ENCODE assay signal across 28 mouse cellular contexts in genomic region chr2:158457610-158458009, GRCm38 (mm10). TPM values are rescaled to one million over a fixed set of nuclear protein-coding genes. Genes with fewer than 3 reads are reported as not detected.
A peak's percentile ranks its signal among the peaks of the same experiment; 100 is the strongest.
DNase-seq lines count a peak whose midpoint lies in the region; ATAC-seq and TF ChIP-seq lines count a peak whose summit lies in the region.
"Had no signal": no experiment of that assay in that cellular context is flagged by ENCODE, and none has a peak within 500 bp of the region (broad histone marks: within the 10 kb centered on the region; RNA-seq: fewer than 3 reads in every experiment).

No protein-coding gene starts in this region.

- no peaks in the 10 kb centered on the region for H3K27me3 ChIP-seq in midbrain, embryonic 11.5 days (ENCODE audit: control insufficient read depth, insufficient read depth, low read length)
- H3K27me3 ChIP-seq in midbrain, embryonic 14.5 days (ENCODE audit: control insufficient read depth, insufficient read depth, low read length) = no peaks in the 10 kb centered on the region
- no peaks in the 10 kb centered on the region for H3K27me3 ChIP-seq in intestine, embryonic 15.5 days (replicated peaks)
- H3K27me3 ChIP-seq in intestine, postnatal 0 days (replicated peaks; ENCODE audit: control insufficient read depth, insufficient read depth, low read length) = no peaks in the 10 kb centered on the region
- H3K27me3 ChIP-seq: embryonic facial prominence, embryonic 13.5 days; embryonic facial prominence, embryonic 15.5 days; forebrain, embryonic 12.5 days had no signal

- no peak overlapping the region for H3K4me2 ChIP-seq in midbrain, embryonic 11.5 days
- H3K4me2 ChIP-seq in midbrain, embryonic 14.5 days (ENCODE audit: low read length) = no peak overlapping the region
- H3K4me2 ChIP-seq in intestine, embryonic 15.5 days (replicated peaks) = no peak overlapping the region
- H3K4me2 ChIP-seq in intestine, postnatal 0 days (replicated peaks; ENCODE audit: low read depth) = no peak overlapping the region
- H3K4me2 ChIP-seq: embryonic facial prominence, embryonic 13.5 days; embryonic facial prominence, embryonic 15.5 days; forebrain, embryonic 12.5 days had no signal

- TF ChIP-seq CTCF in intestine, postnatal 0 days (IDR thresholded peaks at IDR 0.05; ENCODE audit: low read depth) = no peak
- TF ChIP-seq CTCF in lung, adult 2 months (IDR thresholded peaks at IDR 0.05; ENCODE audit: insufficient read depth, low read length) = no peak

- H3K9me3 ChIP-seq in midbrain, embryonic 11.5 days (ENCODE audit: control insufficient read depth, low read length) = no peaks in the 10 kb centered on the region
- H3K9me3 ChIP-seq in midbrain, embryonic 14.5 days (ENCODE audit: control insufficient read depth, low read length) = no peaks in the 10 kb centered on the region
- H3K9me3 ChIP-seq in intestine, embryonic 15.5 days = no peaks in the 10 kb centered on the region
- no peaks in the 10 kb centered on the region for H3K9me3 ChIP-seq in intestine, postnatal 0 days (ENCODE audit: control insufficient read depth)
- H3K9me3 ChIP-seq: embryonic facial prominence, embryonic 13.5 days; embryonic facial prominence, embryonic 15.5 days; forebrain, embryonic 10.5 days; forebrain, embryonic 12.5 days had no signal

- TF ChIP-seq POLR2A in lung, adult 2 months (IDR thresholded peaks at IDR 0.05; ENCODE audit: borderline replicate concordance, extremely low read depth, low read depth, low read length) = no peak

- no peak overlapping the region for H3K27ac ChIP-seq in midbrain, embryonic 11.5 days (ENCODE audit: low read depth, low read length)
- H3K27ac ChIP-seq in midbrain, embryonic 14.5 days (replicated peaks; ENCODE audit: low read depth, low read length) = no peak overlapping the region
- H3K27ac ChIP-seq in intestine, embryonic 15.5 days = no peak overlapping the region
- peak overlapping the region; percentile 17; the same call in 1 of the 2 replicates for H3K27ac ChIP-seq in intestine, postnatal 0 days (ENCODE audit: low read depth, low read length)
- H3K27ac ChIP-seq: embryonic facial prominence, embryonic 13.5 days; embryonic facial prominence, embryonic 15.5 days; forebrain, embryonic 10.5 days; forebrain, embryonic 12.5 days had no signal

- no peak overlapping the region for H3K4me3 ChIP-seq in midbrain, embryonic 11.5 days (ENCODE audit: low read depth, low read length)
- no peak overlapping the region for H3K4me3 ChIP-seq in midbrain, embryonic 14.5 days (replicated peaks; ENCODE audit: low read depth, low read length)
- no peak overlapping the region for H3K4me3 ChIP-seq in intestine, embryonic 15.5 days (replicated peaks)
- H3K4me3 ChIP-seq in intestine, postnatal 0 days (ENCODE audit: low read depth, low read length) = no peak overlapping the region
- H3K4me3 ChIP-seq in lung, adult 2 months (replicated peaks; ENCODE audit: extremely low read depth, low read depth, low read length) = no peak overlapping the region
- H3K4me3 ChIP-seq: embryonic facial prominence, embryonic 13.5 days; embryonic facial prominence, embryonic 15.5 days; erythroblast, embryonic 14.5 days; forebrain, embryonic 10.5 days; forebrain, embryonic 12.5 days had no signal

- WGBS in midbrain, embryonic 11.5 days = 100% methylated on average over 1 of the region's 1 CpGs
- 86% methylated on average over 1 of the region's 1 CpGs for WGBS in midbrain, embryonic 14.5 days
- 72% methylated on average over 1 of the region's 1 CpGs for WGBS in intestine, embryonic 15.5 days
- WGBS in intestine, postnatal 0 days = 44% methylated on average over 1 of the region's 1 CpGs
- 64% methylated on average over 1 of the region's 1 CpGs for WGBS in lung, adult 2 months

- H3K36me3 ChIP-seq in midbrain, embryonic 11.5 days (ENCODE audit: control insufficient read depth, insufficient read depth, low read length) = peaks cover 11% of the 10 kb centered on the region; the same call in 1 of the 2 replicates
- peaks cover 74% of the 10 kb centered on the region for H3K36me3 ChIP-seq in midbrain, embryonic 14.5 days (ENCODE audit: control insufficient read depth, insufficient read depth, low read length)
- H3K36me3 ChIP-seq in intestine, embryonic 15.5 days = peaks cover 10% of the 10 kb centered on the region
- peaks cover 62% of the 10 kb centered on the region for H3K36me3 ChIP-seq in intestine, postnatal 0 days (ENCODE audit: control insufficient read depth, insufficient read depth)

- ATAC-seq in midbrain, embryonic 11.5 days (ENCODE audit: low FRiP score) = no peak
- no peak for ATAC-seq in midbrain, embryonic 14.5 days (ENCODE audit: low FRiP score, low TSS enrichment)
- ATAC-seq in intestine, embryonic 15.5 days = peak; percentile 72; the same call in 1 of the 2 replicates
- peak; percentile 59; the same call in 1 of the 2 replicates for ATAC-seq in intestine, postnatal 0 days
- ATAC-seq: forebrain, embryonic 14.5 days; forebrain, embryonic 16.5 days had no signal

- no peak overlapping the region for H3K9ac ChIP-seq in midbrain, embryonic 11.5 days (ENCODE audit: low read length)
- H3K9ac ChIP-seq in midbrain, embryonic 14.5 days (replicated peaks; ENCODE audit: low read length) = no peak overlapping the region
- H3K9ac ChIP-seq in intestine, embryonic 15.5 days = no peak overlapping the region
- no peak overlapping the region for H3K9ac ChIP-seq in intestine, postnatal 0 days (ENCODE audit: low read depth, low read length)
- H3K9ac ChIP-seq: embryonic facial prominence, embryonic 13.5 days; embryonic facial prominence, embryonic 15.5 days; forebrain, embryonic 12.5 days had no signal

- H3K4me1 ChIP-seq in midbrain, embryonic 11.5 days (ENCODE audit: control insufficient read depth, insufficient read depth, low read length) = no peaks in the 10 kb centered on the region
- H3K4me1 ChIP-seq in midbrain, embryonic 14.5 days (ENCODE audit: control insufficient read depth, insufficient read depth, low read length) = no peaks in the 10 kb centered on the region
- no peaks in the 10 kb centered on the region for H3K4me1 ChIP-seq in intestine, embryonic 15.5 days (replicated peaks)
- 0 out of 2 replicates have a peak, but pooled peaks cover 5% of the 10 kb centered on the region for H3K4me1 ChIP-seq in intestine, postnatal 0 days (replicated peaks; ENCODE audit: control insufficient read depth, insufficient read depth, low read length)
- no peaks in the 10 kb centered on the region for H3K4me1 ChIP-seq in lung, adult 2 months (ENCODE audit: control insufficient read depth, insufficient read depth, low read length)
- H3K4me1 ChIP-seq: embryonic facial prominence, embryonic 13.5 days; embryonic facial prominence, embryonic 15.5 days; forebrain, embryonic 10.5 days; forebrain, embryonic 12.5 days had no signal

- peak; percentile 76 for DNase-seq in midbrain, embryonic 11.5 days (ENCODE audit: low spot score, missing footprints)
- DNase-seq in midbrain, embryonic 14.5 days = no peak
- DNase-seq in lung, adult 2 months = no peak
- no peak for DNase-seq in adrenal gland, adult 18-20 months (ENCODE audit: low spot score in 2 of 2)
- DNase-seq: adrenal gland, adult 8-10 months; adrenal gland, postnatal 14 days; adrenal gland, postnatal 36 days; cerebellum, adult 11 months; cerebellum, adult 18-20 months; cerebellum, adult 8-10 months; cerebellum, adult 9-11 months; cerebellum, postnatal 14 days; cerebellum, postnatal 36 days; embryo, embryonic 11 days had no signal

RNA-seq across cellular contexts. Expression of gene Adig, which starts 44.8 kb away (rescaled TPM):
- not detected in 2 replicates for polyA plus RNA-seq in midbrain, embryonic 11.5 days (2014; fragmentation: Nextera tagmentation; extraction: Ambion mirVana)
- polyA plus RNA-seq in midbrain, embryonic 14.5 days (2014; fragmentation: Nextera tagmentation; extraction: Ambion mirVana) = not detected in 2 replicates
- polyA plus RNA-seq in intestine, embryonic 15.5 days (2015; fragmentation: Nextera tagmentation; extraction: Ambion mirVana) = not detected in 2 replicates
- polyA plus RNA-seq in intestine, postnatal 0 days (2015; fragmentation: Nextera tagmentation; extraction: Ambion mirVana) = not detected in 2 replicates
- polyA plus RNA-seq in lung, adult 2 months (2012; rRNA removed) = 12.1 and 13.2 TPM in 2 replicates
- 100 to 1,000 TPM in 1 of 2 experiments, 10 to 100 TPM in 1; 75.7 to 130 TPM for total RNA-seq in adrenal gland, adult 18-20 months (2021)
- total RNA-seq: common myeloid progenitor, adult 5-6 weeks; ES-E14; MEL had no signal
- polyA plus RNA-seq: embryonic facial prominence, embryonic 11.5 days; embryonic facial prominence, embryonic 13.5 days; erythroblast, embryonic 14.5 days; forebrain, embryonic 10.5 days; forebrain, embryonic 12.5 days; forebrain, embryonic 14.5 days; forebrain, embryonic 16.5 days had no signal

RNA-seq across cellular contexts. Expression of gene Ralgapb, which starts 48.0 kb away (rescaled TPM):
- 20.1 and 22.4 TPM in 2 replicates for polyA plus RNA-seq in midbrain, embryonic 11.5 days (2014; fragmentation: Nextera tagmentation; extraction: Ambion mirVana)
- polyA plus RNA-seq in midbrain, embryonic 14.5 days (2014; fragmentation: Nextera tagmentation; extraction: Ambion mirVana) = 31.4 and 32.6 TPM in 2 replicates
- 14.3 and 15.0 TPM in 2 replicates for polyA plus RNA-seq in intestine, embryonic 15.5 days (2015; fragmentation: Nextera tagmentation; extraction: Ambion mirVana)
- 11.5 and 11.6 TPM in 2 replicates for polyA plus RNA-seq in intestine, postnatal 0 days (2015; fragmentation: Nextera tagmentation; extraction: Ambion mirVana)
- polyA plus RNA-seq in lung, adult 2 months (2012; rRNA removed) = 19.4 and 27.5 TPM in 2 replicates
- 10 to 100 TPM; 55.3 to 71.6 TPM for total RNA-seq in adrenal gland, adult 18-20 months (2021)

RNA-seq across cellular contexts. Expression of gene Arhgap40, which starts 55.0 kb away (rescaled TPM):
- polyA plus RNA-seq in midbrain, embryonic 11.5 days (2014; fragmentation: Nextera tagmentation; extraction: Ambion mirVana) = 0.30 and 0.40 TPM in 2 replicates
- polyA plus RNA-seq in midbrain, embryonic 14.5 days (2014; fragmentation: Nextera tagmentation; extraction: Ambion mirVana) = 0.57 and 0.87 TPM in 2 replicates
- 0.23 TPM in 1 of 2 replicates, not detected in the other for polyA plus RNA-seq in intestine, embryonic 15.5 days (2015; fragmentation: Nextera tagmentation; extraction: Ambion mirVana)
- not detected in 2 replicates for polyA plus RNA-seq in intestine, postnatal 0 days (2015; fragmentation: Nextera tagmentation; extraction: Ambion mirVana)
- polyA plus RNA-seq in lung, adult 2 months (2012; rRNA removed) = 0.81 and 5.6 TPM in 2 replicates
- not detected for total RNA-seq in adrenal gland, adult 18-20 months (2021)
- total RNA-seq: adrenal gland, adult 8-10 months; adrenal gland, postnatal 14 days; adrenal gland, postnatal 36 days; common myeloid progenitor, adult 5-6 weeks; MEL had no signal
- polyA plus RNA-seq: C2C12; erythroblast, embryonic 14.5 days had no signal

Comparison
In these comparisons a context has a peak if more than half of its experiments do, and no peak if none do; other contexts are left out.
1. ATAC-seq: peak in intestine, embryonic 15.5 days (single experiment) and intestine, postnatal 0 days (single experiment); none in midbrain, embryonic 11.5 days (single experiment) and midbrain, embryonic 14.5 days (single experiment).
2. RNA of gene Adig, which starts 44.8 kb away (polyA plus RNA-seq): 12.1 to 13.2 TPM in lung, adult 2 months; not detected in midbrain, embryonic 11.5 days, not detected in midbrain, embryonic 14.5 days, not detected in intestine, embryonic 15.5 days and not detected in intestine, postnatal 0 days; every median in the first group is over 10 times any median in the second.